Mouse (Mus musculus) heart, embryonic 12.5 days (tissue): ENCODE data around the gene Snrpd2. TPM values are rescaled to one million over a fixed set of nuclear protein-coding genes. Genes with fewer than 3 reads are reported as not detected.

Source experiments
- ATAC-seq: fragments of 200-750 bp; cut with Nextera tagmentation; 2 replicates; pipeline ENCODE4 v1.8.0; 2017; ENCODE audit warnings: moderate TSS enrichment, moderate library complexity; ENCODE audit not compliant: insufficient number of reproducible peaks, low FRiP score
- H3K27ac ChIP-seq: fragments of 300-500 bp; sonication (generic); 2 replicates; pipeline ENCODE4 v1.5.1; 2016; ENCODE audit warnings: mild to moderate bottlenecking, moderate library complexity; ENCODE audit not compliant: poor library complexity, severe bottlenecking
- H3K27me3 ChIP-seq: fragments of 300-500 bp; sonication (generic); replicated peaks from 2 replicates; pipeline ENCODE4 v1.6.1; 2016; ENCODE audit warnings: mild to moderate bottlenecking, moderate library complexity
- H3K36me3 ChIP-seq: fragments of 300-500 bp; sonication (generic); 2 replicates; pipeline ENCODE4 v1.6.1; 2016; ENCODE audit warnings: mild to moderate bottlenecking, moderate library complexity
- H3K4me1 ChIP-seq: fragments of 300-500 bp; sonication (generic); replicated peaks from 2 replicates; pipeline ENCODE4 v1.6.1; 2016; ENCODE audit warnings: mild to moderate bottlenecking
- H3K4me2 ChIP-seq: fragments of 300-500 bp; sonication (generic); 2 replicates; pipeline ENCODE4 v1.6.1; 2016; ENCODE audit warnings: mild to moderate bottlenecking, moderate library complexity
- H3K4me3 ChIP-seq: fragments of 300-500 bp; sonication (generic); 2 replicates; pipeline ENCODE4 v1.5.1; 2016; ENCODE audit warnings: mild to moderate bottlenecking
- H3K9ac ChIP-seq: fragments of 300-500 bp; sonication (generic); 2 replicates; pipeline ENCODE4 v1.6.1; 2016; ENCODE audit warnings: mild to moderate bottlenecking, moderate library complexity
- H3K9me3 ChIP-seq: fragments of 300-500 bp; sonication (generic); replicated peaks from 2 replicates; pipeline ENCODE4 v1.6.1; 2016; ENCODE audit warnings: mild to moderate bottlenecking, moderate library complexity
- WGBS: fragments of 180-500 bp; shearing (Covaris S2); methylation state at CpG from one replicate; pipeline ENCODE4 v1.1.7; 2016; 5-methylcytosine and 5-hydroxymethylcytosine counted together
- polyA plus RNA-seq: library from polyadenylated mRNA; unstranded; fragments of >200 nt; fragmentation: Nextera tagmentation; extraction: Ambion mirVana; gene quantifications from 2 replicates; pipeline ENCODE4 v1.2.1, GENCODE M21; 2016

The Snrpd2 gene
- polyA plus RNA-seq = 101 TPM in 2 replicates

GRCm38 (mm10) chr7:19149626-19150025 lies at the start of gene Snrpd2:
Gene Snrpd2, plus strand, starts transcription at chr7:19149722.
- Histone ChIP-seq H3K4me3 (peak within 1 kb of the TSS; percentile 70), H3K9me3 (no peaks in the 10 kb centered on the region), H3K36me3 (peaks cover 38% of the 10 kb centered on the region), H3K27ac (peak within 1 kb of the TSS; percentile 66), H3K9ac (peak within 1 kb of the TSS; percentile 87), H3K27me3 (no peaks in the 10 kb centered on the region), H3K4me1 (peaks cover 18% of the 10 kb centered on the region), H3K4me2 (peak within 1 kb of the TSS; percentile 91)
- WGBS = under 1% methylated on average over 24 of the region's 24 CpGs
- ATAC-seq = peak; percentile 92

- H3K4me1 ChIP-seq = peaks cover 23% of the 10 kb centered on the region
- H3K9ac ChIP-seq = no peak overlapping the region
- H3K9me3 ChIP-seq = peaks cover 11% of the 10 kb centered on the region
- H3K36me3 ChIP-seq = peaks cover 15% of the 10 kb centered on the region
- no peak overlapping the region for H3K27ac ChIP-seq
- WGBS = 62% methylated on average over 1 of the region's 1 CpGs
- ATAC-seq = no peak
- no peaks in the 10 kb centered on the region for H3K27me3 ChIP-seq
- H3K4me2 ChIP-seq = no peak overlapping the region
- H3K4me3 ChIP-seq = no peak overlapping the region
These were observed 49.2 kb upstream of the Snrpd2 start for GRCm38 (mm10) chr7:19100290-19100689.

GRCm38 (mm10) chr7:19103741-19104140 lies 45.8 kb upstream of the Snrpd2 start:
- Histone ChIP-seq H3K36me3 (no peaks in the 10 kb centered on the region; the same call in 1 of the 2 replicates), H3K27ac (no peak overlapping the region), H3K4me3 (no peak overlapping the region), H3K4me1 (peaks cover 10% of the 10 kb centered on the region), H3K27me3 (no peaks in the 10 kb centered on the region), H3K9me3 (peaks cover 11% of the 10 kb centered on the region), H3K9ac (no peak overlapping the region), H3K4me2 (no peak overlapping the region)
- ATAC-seq = no peak

GRCm38 (mm10) chr7:19104486-19104885 lies 45.0 kb upstream of the Snrpd2 start:
- no peaks in the 10 kb centered on the region; the same call in 1 of the 2 replicates for H3K36me3 ChIP-seq
- no peak for ATAC-seq
- no peak overlapping the region for H3K27ac ChIP-seq
- no peak overlapping the region for H3K4me2 ChIP-seq
- H3K27me3 ChIP-seq = no peaks in the 10 kb centered on the region
- WGBS = 73% methylated on average over 2 of the region's 2 CpGs
- H3K9me3 ChIP-seq = peaks cover 11% of the 10 kb centered on the region
- peaks cover 10% of the 10 kb centered on the region for H3K4me1 ChIP-seq
- H3K9ac ChIP-seq = no peak overlapping the region
- no peak overlapping the region for H3K4me3 ChIP-seq

- H3K9me3 ChIP-seq = peaks cover 11% of the 10 kb centered on the region
- no peak overlapping the region; the same call in 1 of the 2 replicates for H3K27ac ChIP-seq
- H3K36me3 ChIP-seq = no peaks in the 10 kb centered on the region; the same call in 1 of the 2 replicates
- H3K4me2 ChIP-seq = no peak overlapping the region
- no peaks in the 10 kb centered on the region for H3K27me3 ChIP-seq
- no peak for ATAC-seq
- H3K9ac ChIP-seq = no peak overlapping the region
- 48% methylated on average over 3 of the region's 3 CpGs for WGBS
- peaks cover 10% of the 10 kb centered on the region for H3K4me1 ChIP-seq
- no peak overlapping the region for H3K4me3 ChIP-seq
These were observed 42.1 kb upstream of the Snrpd2 start for GRCm38 (mm10) chr7:19107436-19107835.

GRCm38 (mm10) chr7:19109565-19109964 lies 40.0 kb upstream of the Snrpd2 start:
- no peak overlapping the region for H3K4me2 ChIP-seq
- ATAC-seq = no peak
- no peaks in the 10 kb centered on the region for H3K9me3 ChIP-seq
- H3K9ac ChIP-seq = no peak overlapping the region
- no peaks in the 10 kb centered on the region for H3K36me3 ChIP-seq
- 70% methylated on average over 1 of the region's 1 CpGs for WGBS
- H3K4me3 ChIP-seq = no peak overlapping the region
- H3K4me1 ChIP-seq = peaks cover 10% of the 10 kb centered on the region
- no peaks in the 10 kb centered on the region for H3K27me3 ChIP-seq
- no peak overlapping the region for H3K27ac ChIP-seq

- Histone ChIP-seq H3K4me3 (peak within 1 kb of the TSS; percentile 30), H3K9ac (no peak within 1 kb of the TSS), H3K4me1 (peaks cover 24% of the 10 kb centered on the region), H3K36me3 (no peaks in the 10 kb centered on the region), H3K27me3 (no peaks in the 10 kb centered on the region), H3K4me2 (peak within 1 kb of the TSS; percentile 64), H3K27ac (no peak within 1 kb of the TSS), H3K9me3 (peaks cover 10% of the 10 kb centered on the region; the same call in 1 of the 2 replicates)
- WGBS = 20% methylated on average over 64 of the region's 64 CpGs
- ATAC-seq = peak; percentile 45
These were observed 31.3 kb upstream of the Snrpd2 start, which contains the start of gene Gm4969 for GRCm38 (mm10) chr7:19118028-19118771. Gene Gm4969, minus strand, starts transcription at chr7:19118368.

GRCm38 (mm10) chr7:19119083-19119482 lies 30.4 kb upstream of the Snrpd2 start:
- Histone ChIP-seq H3K9me3 (peaks cover 10% of the 10 kb centered on the region; the same call in 1 of the 2 replicates), H3K4me3 (no peak overlapping the region), H3K27me3 (no peaks in the 10 kb centered on the region), H3K4me2 (no peak overlapping the region), H3K9ac (no peak overlapping the region), H3K27ac (no peak overlapping the region), H3K4me1 (peaks cover 24% of the 10 kb centered on the region), H3K36me3 (no peaks in the 10 kb centered on the region)
- no peak for ATAC-seq
- WGBS = 88% methylated on average over 8 of the region's 8 CpGs

GRCm38 (mm10) chr7:19119631-19120429 lies 29.7 kb upstream of the Snrpd2 start, which contains the start of gene Fbxo46:
Gene Fbxo46, plus strand, starts transcription at chr7:19119859.
- peak within 1 kb of the TSS; percentile 86 for H3K9ac ChIP-seq
- 2% methylated on average over 34 of the region's 34 CpGs for WGBS
- no peaks in the 10 kb centered on the region for H3K27me3 ChIP-seq
- H3K4me1 ChIP-seq = peaks cover 26% of the 10 kb centered on the region
- H3K4me2 ChIP-seq = peak within 1 kb of the TSS; percentile 92
- H3K27ac ChIP-seq = no peak within 1 kb of the TSS
- no peaks in the 10 kb centered on the region for H3K36me3 ChIP-seq
- ATAC-seq = peak; percentile 94
- H3K4me3 ChIP-seq = peak within 1 kb of the TSS; percentile 84
- peaks cover 10% of the 10 kb centered on the region; the same call in 1 of the 2 replicates for H3K9me3 ChIP-seq

GRCm38 (mm10) chr7:19121686-19122085 lies 27.8 kb upstream of the Snrpd2 start:
- Histone ChIP-seq H3K27ac (no peak overlapping the region), H3K4me3 (no peak overlapping the region), H3K4me1 (peaks cover 26% of the 10 kb centered on the region), H3K4me2 (no peak overlapping the region), H3K27me3 (no peaks in the 10 kb centered on the region), H3K9me3 (peaks cover 10% of the 10 kb centered on the region; the same call in 1 of the 2 replicates), H3K36me3 (0 out of 2 replicates have a peak, but pooled peaks cover 5% of the 10 kb centered on the region), H3K9ac (no peak overlapping the region)
- no peak for ATAC-seq
- WGBS = 92% methylated on average over 4 of the region's 4 CpGs

GRCm38 (mm10) chr7:19124713-19125112 lies 24.8 kb upstream of the Snrpd2 start:
- Histone ChIP-seq H3K4me1 (peaks cover 20% of the 10 kb centered on the region), H3K9ac (no peak overlapping the region; the same call in 1 of the 2 replicates), H3K36me3 (peaks cover 19% of the 10 kb centered on the region), H3K9me3 (no peaks in the 10 kb centered on the region), H3K4me2 (no peak overlapping the region), H3K27me3 (no peaks in the 10 kb centered on the region), H3K4me3 (no peak overlapping the region), H3K27ac (no peak overlapping the region)
- no peak for ATAC-seq
- WGBS = 85% methylated on average over 6 of the region's 6 CpGs
